Mouse (Mus musculus) heart, embryonic 15.5 days (tissue): ENCODE measurements around the gene Idh3b. TPM values are rescaled to one million over a fixed set of nuclear protein-coding genes. Genes with fewer than 3 reads are reported as not detected.

Experiments
- ATAC-seq: fragments of 200-750 bp; cut with Nextera tagmentation; replicated peaks from 2 replicates; pipeline ENCODE4 v1.8.0; 2017; ENCODE audit warnings: low read depth, moderate TSS enrichment; ENCODE audit not compliant: insufficient number of reproducible peaks, insufficient read depth, low FRiP score
- H3K27ac ChIP-seq: fragments of 300-500 bp; sonication (generic); 2 replicates; pipeline ENCODE4 v1.5.1; 2015; ENCODE audit warnings: mild to moderate bottlenecking, inconsistent platforms
- H3K27me3 ChIP-seq: fragments of 300-500 bp; sonication (generic); 2 replicates; pipeline ENCODE4 v1.6.1; 2015; ENCODE audit warnings: inconsistent platforms
- H3K36me3 ChIP-seq: fragments of 300-500 bp; sonication (generic); 2 replicates; pipeline ENCODE4 v1.6.1; 2015; ENCODE audit warnings: mild to moderate bottlenecking, inconsistent platforms
- H3K4me1 ChIP-seq: fragments of 300-500 bp; sonication (generic); replicated peaks from 2 replicates; pipeline ENCODE4 v1.6.1; 2015; ENCODE audit warnings: inconsistent platforms
- H3K4me2 ChIP-seq: fragments of 300-500 bp; sonication (generic); 2 replicates; pipeline ENCODE4 v1.6.1; 2015; ENCODE audit warnings: inconsistent platforms, mild to moderate bottlenecking, moderate library complexity
- H3K4me3 ChIP-seq: fragments of 300-500 bp; sonication (generic); 2 replicates; pipeline ENCODE4 v1.5.1; 2015; ENCODE audit warnings: mild to moderate bottlenecking, inconsistent platforms
- H3K9ac ChIP-seq: fragments of 300-500 bp; sonication (generic); 2 replicates; pipeline ENCODE4 v1.6.1; 2015; ENCODE audit warnings: mild to moderate bottlenecking, inconsistent platforms
- H3K9me3 ChIP-seq: fragments of 300-500 bp; sonication (generic); replicated peaks from 2 replicates; pipeline ENCODE4 v1.6.1; 2016; ENCODE audit warnings: inconsistent platforms
- WGBS: fragments of 180-500 bp; shearing (Covaris S2); methylation state at CpG from one replicate; pipeline ENCODE4 v1.1.7; 2015; ENCODE audit warnings: mixed read lengths; 5-methylcytosine and 5-hydroxymethylcytosine counted together
- polyA plus RNA-seq: library from polyadenylated mRNA; unstranded; fragments of >200 nt; fragmentation: Nextera tagmentation; extraction: Ambion mirVana; gene quantifications from 2 replicates; pipeline ENCODE4 v1.2.1, GENCODE M21; 2015

The Idh3b gene
- 288 and 290 TPM in 2 replicates for polyA plus RNA-seq

GRCm38 (mm10) chr2:130283854-130284654 lies at the start of gene Idh3b:
Gene Idh3b (minus strand): TSS chr2:130284547.
- no peaks in the 10 kb centered on the region for H3K27me3 ChIP-seq
- H3K9me3 ChIP-seq, result no peaks in the 10 kb centered on the region
- H3K4me2 ChIP-seq, result peak within 1 kb of the TSS; percentile 86
- peaks cover 32% of the 10 kb centered on the region for H3K36me3 ChIP-seq
- peak within 1 kb of the TSS; percentile 79 for H3K9ac ChIP-seq
- peaks cover 12% of the 10 kb centered on the region for H3K4me1 ChIP-seq
- WGBS, result under 1% methylated on average over 51 of the region's 51 CpGs
- peak; percentile 89 for ATAC-seq
- peak within 1 kb of the TSS; percentile 92 for H3K4me3 ChIP-seq
- peak within 1 kb of the TSS; percentile 89 for H3K27ac ChIP-seq

GRCm38 (mm10) chr2:130329502-130329901 lies 45.2 kb upstream of the Idh3b start:
- Histone ChIP-seq H3K4me3 (no peak overlapping the region), H3K27me3 (no peaks in the 10 kb centered on the region), H3K9ac (no peak overlapping the region), H3K36me3 (no peaks in the 10 kb centered on the region), H3K27ac (no peak overlapping the region), H3K4me2 (no peak overlapping the region), H3K4me1 (no peaks in the 10 kb centered on the region), H3K9me3 (no peaks in the 10 kb centered on the region)
- WGBS, result 91% methylated on average over 2 of the region's 2 CpGs
- no peak for ATAC-seq

GRCm38 (mm10) chr2:130327057-130327456 lies 42.7 kb upstream of the Idh3b start:
- no peaks in the 10 kb centered on the region for H3K4me1 ChIP-seq
- no peak overlapping the region for H3K4me3 ChIP-seq
- no peaks in the 10 kb centered on the region for H3K9me3 ChIP-seq
- no peak for ATAC-seq
- H3K27me3 ChIP-seq, result no peaks in the 10 kb centered on the region
- H3K36me3 ChIP-seq, result no peaks in the 10 kb centered on the region
- no peak overlapping the region for H3K9ac ChIP-seq
- WGBS, result 54% methylated on average over 1 of the region's 1 CpGs
- H3K27ac ChIP-seq, result no peak overlapping the region
- no peak overlapping the region for H3K4me2 ChIP-seq

- Histone ChIP-seq H3K4me1 (no peaks in the 10 kb centered on the region), H3K27me3 (peaks cover 5% of the 10 kb centered on the region; the same call in 1 of the 2 replicates), H3K4me3 (no peak overlapping the region), H3K36me3 (no peaks in the 10 kb centered on the region), H3K9ac (no peak overlapping the region), H3K9me3 (no peaks in the 10 kb centered on the region), H3K4me2 (no peak overlapping the region), H3K27ac (no peak overlapping the region)
- WGBS, result 58% methylated on average over 4 of the region's 4 CpGs
- no peak for ATAC-seq
These were observed 18.7 kb upstream of the Idh3b start for GRCm38 (mm10) chr2:130303014-130303413.

- Histone ChIP-seq H3K36me3 (no peaks in the 10 kb centered on the region), H3K27me3 (peaks cover 49% of the 10 kb centered on the region), H3K4me3 (no peak overlapping the region), H3K9ac (no peak overlapping the region), H3K27ac (no peak overlapping the region), H3K4me2 (no peak overlapping the region), H3K9me3 (no peaks in the 10 kb centered on the region), H3K4me1 (peaks cover 15% of the 10 kb centered on the region)
- ATAC-seq, result no peak
- 70% methylated on average over 9 of the region's 9 CpGs for WGBS
These were observed 13.2 kb upstream of the Idh3b start for GRCm38 (mm10) chr2:130297580-130297979.

GRCm38 (mm10) chr2:130296134-130296745 lies 11.9 kb upstream of the Idh3b start:
- H3K27me3 ChIP-seq, result peaks cover 54% of the 10 kb centered on the region
- H3K9ac ChIP-seq, result peak overlapping the region; percentile 68; the same call in 1 of the 2 replicates
- 6% methylated on average over 20 of the region's 20 CpGs for WGBS
- H3K4me1 ChIP-seq, result peaks cover 17% of the 10 kb centered on the region
- H3K27ac ChIP-seq, result no peak overlapping the region
- H3K9me3 ChIP-seq, result no peaks in the 10 kb centered on the region
- no peak for ATAC-seq
- no peaks in the 10 kb centered on the region for H3K36me3 ChIP-seq
- H3K4me2 ChIP-seq, result peak overlapping the region; percentile 83
- peak overlapping the region; percentile 76 for H3K4me3 ChIP-seq

- peak overlapping the region; percentile 68 for H3K9ac ChIP-seq
- peaks cover 17% of the 10 kb centered on the region for H3K4me1 ChIP-seq
- peak overlapping the region; percentile 83 for H3K4me2 ChIP-seq
- no peaks in the 10 kb centered on the region for H3K36me3 ChIP-seq
- under 1% methylated on average over 64 of the region's 99 CpGs for WGBS
- H3K9me3 ChIP-seq, result no peaks in the 10 kb centered on the region
- peak overlapping the region; percentile 76 for H3K4me3 ChIP-seq
- H3K27me3 ChIP-seq, result peaks cover 54% of the 10 kb centered on the region
- ATAC-seq, result peak; percentile 43
- peak overlapping the region; percentile 35; the same call in 1 of the 2 replicates for H3K27ac ChIP-seq
These were observed 11.2 kb upstream of the Idh3b start for GRCm38 (mm10) chr2:130295331-130296133.

- no peaks in the 10 kb centered on the region for H3K9me3 ChIP-seq
- H3K36me3 ChIP-seq, result no peaks in the 10 kb centered on the region
- WGBS, result under 1% methylated on average over 34 of the region's 39 CpGs
- H3K4me1 ChIP-seq, result peaks cover 17% of the 10 kb centered on the region
- peak within 1 kb of the TSS; percentile 68 for H3K9ac ChIP-seq
- peak within 1 kb of the TSS; percentile 83 for H3K4me2 ChIP-seq
- peak within 1 kb of the TSS; percentile 35; the same call in 1 of the 2 replicates for H3K27ac ChIP-seq
- H3K4me3 ChIP-seq, result peak within 1 kb of the TSS; percentile 76
- H3K27me3 ChIP-seq, result peaks cover 54% of the 10 kb centered on the region
- ATAC-seq, result peak; percentile 74
These were observed 10.6 kb upstream of the Idh3b start, which contains the start of gene Ebf4 for GRCm38 (mm10) chr2:130294936-130295277. Gene Ebf4 (plus strand): TSS chr2:130295169.

- Histone ChIP-seq H3K9ac (peak overlapping the region; percentile 68), H3K27me3 (peaks cover 54% of the 10 kb centered on the region), H3K4me2 (peak overlapping the region; percentile 83), H3K9me3 (no peaks in the 10 kb centered on the region), H3K36me3 (no peaks in the 10 kb centered on the region), H3K4me1 (peaks cover 17% of the 10 kb centered on the region), H3K27ac (no peak overlapping the region), H3K4me3 (peak overlapping the region; percentile 76)
- WGBS, result 9% methylated on average over 20 of the region's 20 CpGs
- ATAC-seq, result no peak
These were observed 10.0 kb upstream of the Idh3b start for GRCm38 (mm10) chr2:130294218-130294935.

- ATAC-seq, result no peak
- no peak overlapping the region for H3K9ac ChIP-seq
- H3K9me3 ChIP-seq, result no peaks in the 10 kb centered on the region
- no peak overlapping the region for H3K27ac ChIP-seq
- peaks cover 17% of the 10 kb centered on the region for H3K4me1 ChIP-seq
- 1% methylated on average over 4 of the region's 4 CpGs for WGBS
- no peaks in the 10 kb centered on the region for H3K36me3 ChIP-seq
- no peak overlapping the region for H3K4me2 ChIP-seq
- peaks cover 54% of the 10 kb centered on the region for H3K27me3 ChIP-seq
- no peak overlapping the region for H3K4me3 ChIP-seq
These were observed 9.1 kb upstream of the Idh3b start for GRCm38 (mm10) chr2:130293486-130293885.
